Mouse (Mus musculus): ENCODE results near the gene Banp. TPM values are rescaled to one million over a fixed set of nuclear protein-coding genes. Genes with fewer than 3 reads are reported as not detected.

Gene Banp
- polyA plus RNA-seq, 1 experiment from 2014 or later, result 53.4 TPM

DNA sequence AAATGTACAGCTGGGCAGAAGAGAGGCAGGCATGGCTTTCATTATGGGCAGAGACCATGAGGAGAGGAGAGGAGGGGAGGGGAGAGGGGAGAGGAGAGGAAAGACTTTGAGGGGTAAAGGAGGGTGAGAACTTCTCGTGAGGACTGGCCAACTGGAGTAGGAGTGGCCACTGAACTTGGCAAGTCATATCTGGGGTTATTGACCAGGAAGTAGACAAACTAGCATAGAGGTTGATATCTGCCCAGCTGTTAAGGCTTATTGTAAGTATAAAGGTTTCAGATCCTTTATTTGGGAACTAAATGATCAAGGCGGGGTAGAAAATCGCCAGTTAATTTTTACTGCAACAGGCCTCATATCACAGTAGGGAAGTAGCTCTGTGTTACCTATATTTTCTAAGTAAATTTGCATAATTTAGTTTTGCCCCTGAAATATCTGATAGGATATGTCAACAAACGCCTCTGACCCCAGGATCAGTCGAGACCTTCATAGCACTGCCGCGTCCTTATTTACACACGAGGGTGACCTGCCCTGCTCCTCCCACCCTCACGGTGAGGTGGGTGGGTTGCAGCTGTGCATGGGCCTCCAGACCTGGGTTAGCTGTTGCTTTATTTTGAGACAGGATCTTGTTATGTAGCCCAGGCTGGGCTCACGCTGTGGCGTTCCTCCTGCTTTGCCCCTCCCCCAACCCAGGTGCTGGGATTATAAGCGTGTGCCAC is 113.1 kb downstream of the Banp start:
- no peak overlapping the region for H3K27ac ChIP-seq (ENCODE audit: low read depth, low read length)
- no peak overlapping the region for H3K4me2 ChIP-seq
- H3K36me3 ChIP-seq (ENCODE audit: control insufficient read depth, insufficient read depth, low read length), result no peaks in the 10 kb centered on the region
- DNase-seq (ENCODE audit: low spot score, missing footprints), result no peak
- H3K4me3 ChIP-seq (ENCODE audit: low read depth, low read length), result no peak overlapping the region
- H3K9ac ChIP-seq (ENCODE audit: low read length), result no peak overlapping the region
- 82% methylated on average over 12 of the region's 12 CpGs for WGBS
- no peaks in the 10 kb centered on the region for H3K27me3 ChIP-seq (ENCODE audit: control insufficient read depth, insufficient read depth, low read length)
- ATAC-seq (ENCODE audit: low FRiP score), result no peak
- no peaks in the 10 kb centered on the region; the same call in 1 of the 2 replicates for H3K4me1 ChIP-seq (ENCODE audit: control insufficient read depth, insufficient read depth, low read length)
- H3K9me3 ChIP-seq (ENCODE audit: control insufficient read depth, low read length), result no peaks in the 10 kb centered on the region

DNA sequence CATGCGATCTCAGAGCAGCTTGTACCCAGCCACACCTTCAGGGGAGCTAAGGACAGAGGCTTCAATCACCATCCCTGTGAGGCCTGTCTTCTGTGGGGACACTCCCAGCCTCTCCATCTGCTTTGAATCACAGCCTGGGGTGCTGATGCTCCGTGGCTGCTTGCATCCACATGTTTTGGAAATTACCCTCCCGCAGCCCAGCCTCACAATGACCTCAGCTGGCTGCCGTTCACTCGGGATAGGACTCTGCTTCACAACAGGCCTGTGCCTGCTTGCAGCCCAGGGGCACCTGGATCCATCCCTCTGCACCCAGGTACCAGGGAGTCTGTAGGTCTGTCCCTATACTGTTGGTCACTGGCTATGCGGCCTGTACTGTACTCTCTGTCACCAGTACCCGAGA is 114.8 kb downstream of the Banp start:
- no peaks in the 10 kb centered on the region for H3K36me3 ChIP-seq (ENCODE audit: control insufficient read depth, insufficient read depth, low read length)
- no peak overlapping the region for H3K4me2 ChIP-seq
- 68% methylated on average over 7 of the region's 7 CpGs for WGBS
- no peaks in the 10 kb centered on the region; the same call in 1 of the 2 replicates for H3K4me1 ChIP-seq (ENCODE audit: control insufficient read depth, insufficient read depth, low read length)
- H3K4me3 ChIP-seq (ENCODE audit: low read depth, low read length), result no peak overlapping the region
- no peak for ATAC-seq (ENCODE audit: low FRiP score)
- H3K27ac ChIP-seq (ENCODE audit: low read depth, low read length), result no peak overlapping the region
- no peak overlapping the region for H3K9ac ChIP-seq (ENCODE audit: low read length)
- H3K27me3 ChIP-seq (ENCODE audit: control insufficient read depth, insufficient read depth, low read length), result no peaks in the 10 kb centered on the region
- no peaks in the 10 kb centered on the region for H3K9me3 ChIP-seq (ENCODE audit: control insufficient read depth, low read length)
- DNase-seq (ENCODE audit: low spot score, missing footprints), result no peak

DNA sequence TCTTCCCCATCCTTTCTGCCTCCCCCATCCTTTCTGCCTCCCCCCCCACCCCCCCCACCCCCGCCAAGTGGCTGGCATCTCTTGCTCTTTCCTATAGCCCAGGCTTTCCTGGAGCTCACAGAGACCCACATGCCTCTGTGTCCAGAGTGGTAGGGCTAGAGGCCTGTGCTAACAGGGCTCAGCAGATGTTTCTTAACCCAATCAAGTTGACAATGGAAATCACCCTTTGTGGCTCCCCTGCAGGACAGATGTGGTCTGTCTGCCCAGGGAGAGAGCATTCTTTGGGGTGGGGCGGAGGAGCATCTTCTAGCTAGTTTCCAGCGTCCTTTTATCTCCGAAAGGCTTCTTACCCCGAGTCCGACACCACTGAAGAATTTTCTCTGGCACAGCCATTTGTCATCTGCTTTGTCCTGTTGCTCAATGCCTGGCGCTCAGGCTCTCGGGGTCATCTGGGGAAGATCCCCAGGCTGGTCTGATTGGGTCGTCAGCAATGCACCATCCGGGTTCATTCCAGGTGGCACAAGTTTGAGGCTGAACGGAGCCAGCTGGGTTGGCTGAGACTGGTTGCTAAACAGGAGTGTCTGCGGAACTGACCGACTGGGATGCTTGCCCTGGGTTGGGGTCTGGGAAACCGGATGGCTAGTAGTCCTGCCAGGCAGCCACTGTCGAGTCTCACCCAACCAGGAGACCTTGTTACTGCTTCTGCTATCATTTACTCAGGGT is 118.4 kb downstream of the Banp start:
- ATAC-seq (ENCODE audit: low FRiP score) (no peak), DNase-seq (ENCODE audit: low spot score, missing footprints) (no peak)
- no peaks in the 10 kb centered on the region for H3K4me1 ChIP-seq (ENCODE audit: control insufficient read depth, insufficient read depth, low read length)
- no peaks in the 10 kb centered on the region for H3K9me3 ChIP-seq (ENCODE audit: control insufficient read depth, low read length)
- no peak overlapping the region for H3K4me3 ChIP-seq (ENCODE audit: low read depth, low read length)
- WGBS, result 79% methylated on average over 15 of the region's 15 CpGs
- H3K27me3 ChIP-seq (ENCODE audit: control insufficient read depth, insufficient read depth, low read length), result no peaks in the 10 kb centered on the region
- H3K36me3 ChIP-seq (ENCODE audit: control insufficient read depth, insufficient read depth, low read length), result no peaks in the 10 kb centered on the region
- no peak overlapping the region for H3K4me2 ChIP-seq
- no peak overlapping the region for H3K9ac ChIP-seq (ENCODE audit: low read length)
- no peak overlapping the region for H3K27ac ChIP-seq (ENCODE audit: low read depth, low read length)

DNA sequence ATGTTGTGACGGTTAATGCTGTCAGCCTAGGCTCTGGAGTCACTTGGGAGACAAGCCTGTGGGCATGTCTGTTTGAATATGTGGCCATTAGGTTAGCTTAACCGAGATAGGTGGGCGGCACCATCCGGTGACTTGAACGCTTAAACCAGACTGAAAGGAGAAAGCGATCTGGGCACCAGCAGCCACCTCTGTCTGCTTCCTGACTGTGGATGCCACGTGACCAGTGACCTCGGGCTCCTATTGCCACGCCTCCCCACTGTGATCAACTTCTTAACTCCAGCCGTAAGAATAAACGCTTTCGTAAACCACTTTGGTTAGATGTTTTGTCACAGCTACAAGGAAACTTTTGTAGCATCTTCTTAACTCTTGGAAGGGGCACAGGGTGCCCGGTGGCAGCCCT is 119.1 kb downstream of the Banp start:
- H3K27ac ChIP-seq (ENCODE audit: low read depth, low read length), result no peak overlapping the region
- no peaks in the 10 kb centered on the region for H3K27me3 ChIP-seq (ENCODE audit: control insufficient read depth, insufficient read depth, low read length)
- no peak overlapping the region for H3K9ac ChIP-seq (ENCODE audit: low read length)
- H3K9me3 ChIP-seq (ENCODE audit: control insufficient read depth, low read length), result no peaks in the 10 kb centered on the region
- no peaks in the 10 kb centered on the region for H3K36me3 ChIP-seq (ENCODE audit: control insufficient read depth, insufficient read depth, low read length)
- H3K4me1 ChIP-seq (ENCODE audit: control insufficient read depth, insufficient read depth, low read length), result no peaks in the 10 kb centered on the region
- H3K4me2 ChIP-seq, result no peak overlapping the region
- ATAC-seq (ENCODE audit: low FRiP score) (no peak), DNase-seq (ENCODE audit: low spot score, missing footprints) (no peak)
- 83% methylated on average over 13 of the region's 13 CpGs for WGBS
- no peak overlapping the region for H3K4me3 ChIP-seq (ENCODE audit: low read depth, low read length)

DNA sequence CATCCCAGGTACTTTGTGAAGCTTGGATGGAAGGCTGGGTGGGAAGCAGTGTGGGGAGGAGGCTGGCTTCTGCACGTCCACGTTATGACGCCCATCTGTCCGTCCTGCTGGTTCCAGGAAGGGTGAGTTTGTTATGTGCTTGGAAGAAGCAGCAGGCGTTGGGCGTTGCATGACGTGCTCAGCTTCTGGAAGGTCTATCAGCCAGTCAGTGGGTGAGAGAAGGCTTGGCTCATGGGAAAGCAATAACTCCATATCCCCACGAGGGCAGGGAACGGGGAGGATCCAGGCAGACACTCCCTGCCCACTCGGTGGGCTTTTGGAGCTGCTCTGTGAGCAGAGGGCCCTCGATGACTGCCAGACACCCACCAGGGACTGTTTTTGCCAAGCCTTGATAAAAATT is 119.7 kb downstream of the Banp start:
- Histone ChIP-seq H3K9ac (ENCODE audit: low read length) (no peak overlapping the region), H3K9me3 (ENCODE audit: control insufficient read depth, low read length) (no peaks in the 10 kb centered on the region), H3K4me3 (ENCODE audit: low read depth, low read length) (no peak overlapping the region), H3K4me2 (no peak overlapping the region), H3K4me1 (ENCODE audit: control insufficient read depth, insufficient read depth, low read length) (no peaks in the 10 kb centered on the region), H3K27me3 (ENCODE audit: control insufficient read depth, insufficient read depth, low read length) (no peaks in the 10 kb centered on the region), H3K36me3 (ENCODE audit: control insufficient read depth, insufficient read depth, low read length) (no peaks in the 10 kb centered on the region), H3K27ac (ENCODE audit: low read depth, low read length) (no peak overlapping the region)
- DNase-seq (ENCODE audit: low spot score, missing footprints) (no peak), ATAC-seq (ENCODE audit: low FRiP score) (no peak)
- 84% methylated on average over 11 of the region's 11 CpGs for WGBS

DNA sequence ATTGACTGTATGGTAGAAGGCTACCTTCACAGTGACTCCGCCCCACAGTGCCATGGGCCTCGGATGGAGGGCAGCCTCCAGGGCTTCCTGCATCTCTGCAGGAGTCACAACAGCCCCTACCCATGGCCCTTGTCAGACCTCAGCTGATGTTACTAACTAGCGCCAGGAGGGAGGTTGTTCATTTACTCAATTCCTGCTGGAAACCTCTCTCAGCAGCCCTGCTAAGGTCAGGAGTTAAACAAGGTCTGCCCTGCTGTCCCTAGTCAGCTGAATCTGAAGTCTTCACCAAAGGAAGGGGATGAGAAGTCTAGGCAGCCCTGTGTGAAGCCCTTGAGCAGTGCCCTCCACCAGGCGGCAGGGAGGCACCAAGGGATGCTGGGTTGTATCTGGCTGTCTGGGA is 121.6 kb downstream of the Banp start:
- Histone ChIP-seq H3K36me3 (ENCODE audit: control insufficient read depth, insufficient read depth, low read length) (no peaks in the 10 kb centered on the region), H3K27ac (ENCODE audit: low read depth, low read length) (no peak overlapping the region), H3K9me3 (ENCODE audit: control insufficient read depth, low read length) (no peaks in the 10 kb centered on the region), H3K4me3 (ENCODE audit: low read depth, low read length) (no peak overlapping the region), H3K9ac (ENCODE audit: low read length) (no peak overlapping the region), H3K27me3 (ENCODE audit: control insufficient read depth, insufficient read depth, low read length) (no peaks in the 10 kb centered on the region), H3K4me1 (ENCODE audit: control insufficient read depth, insufficient read depth, low read length) (0 out of 2 replicates have a peak, but pooled peaks cover 2% of the 10 kb centered on the region), H3K4me2 (no peak overlapping the region)
- WGBS, result 66% methylated on average over 4 of the region's 4 CpGs
- ATAC-seq (ENCODE audit: low FRiP score), result no peak
- DNase-seq (ENCODE audit: low spot score, missing footprints), result no peak

DNA sequence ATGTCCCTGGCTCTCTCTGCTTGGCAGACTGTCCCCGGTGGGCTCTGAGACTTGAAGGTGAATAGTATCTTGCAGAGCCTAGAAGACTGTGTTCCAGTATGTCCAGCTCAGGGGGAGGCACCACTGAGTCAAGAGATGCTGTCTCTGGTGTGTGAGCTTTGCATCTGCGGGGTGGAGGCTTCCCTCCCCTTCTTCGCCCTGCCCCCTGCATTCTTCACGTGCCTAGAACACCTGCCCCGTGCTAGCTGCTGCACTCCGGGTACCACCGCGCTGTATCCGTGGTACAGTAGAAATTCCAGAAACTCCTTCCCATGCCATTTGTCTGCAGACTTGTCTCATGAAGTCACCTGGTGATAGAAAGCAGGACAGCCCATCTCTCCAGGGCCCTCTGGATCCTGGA is 124.4 kb downstream of the Banp start:
- no peaks in the 10 kb centered on the region for H3K36me3 ChIP-seq (ENCODE audit: control insufficient read depth, insufficient read depth, low read length)
- ATAC-seq (ENCODE audit: low FRiP score), result no peak

DNA sequence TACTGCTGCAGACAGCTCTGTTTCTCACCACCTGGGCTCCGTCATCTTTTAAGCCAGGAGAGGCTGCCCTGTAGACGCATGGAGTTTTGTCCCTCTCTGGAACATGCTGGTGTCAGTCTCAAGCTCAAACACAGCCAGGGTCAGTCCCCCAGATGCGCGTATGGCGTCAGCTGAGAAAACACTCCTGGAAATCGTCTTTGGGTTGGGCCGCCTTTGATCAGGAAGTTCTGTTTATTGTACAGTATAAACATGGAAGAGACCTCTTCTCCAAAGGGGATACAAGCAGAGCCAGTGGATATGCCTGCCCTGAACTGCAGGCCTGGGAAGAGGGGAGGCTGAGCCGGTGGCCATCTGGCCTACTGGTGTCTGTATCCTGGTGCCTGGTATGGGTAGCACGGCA is 124.9 kb downstream of the Banp start:
- Histone ChIP-seq H3K27me3 (ENCODE audit: control insufficient read depth, insufficient read depth, low read length) (no peaks in the 10 kb centered on the region), H3K4me1 (ENCODE audit: control insufficient read depth, insufficient read depth, low read length) (peaks cover 5% of the 10 kb centered on the region; the same call in 1 of the 2 replicates), H3K4me3 (ENCODE audit: low read depth, low read length) (no peak overlapping the region), H3K4me2 (no peak overlapping the region), H3K9me3 (ENCODE audit: control insufficient read depth, low read length) (no peaks in the 10 kb centered on the region), H3K9ac (ENCODE audit: low read length) (no peak overlapping the region), H3K27ac (ENCODE audit: low read depth, low read length) (no peak overlapping the region), H3K36me3 (ENCODE audit: control insufficient read depth, insufficient read depth, low read length) (no peaks in the 10 kb centered on the region)
- DNase-seq (ENCODE audit: low spot score, missing footprints) (no peak), ATAC-seq (ENCODE audit: low FRiP score) (no peak)
- WGBS, result 88% methylated on average over 9 of the region's 9 CpGs

More for the DNA sequence above, 124.4 kb downstream of the Banp start:
- 81% methylated on average over 9 of the region's 9 CpGs for WGBS
- H3K4me3 ChIP-seq (ENCODE audit: low read depth, low read length), result no peak overlapping the region
- no peak overlapping the region for H3K27ac ChIP-seq (ENCODE audit: low read depth, low read length)
- H3K4me1 ChIP-seq (ENCODE audit: control insufficient read depth, insufficient read depth, low read length), result peaks cover 5% of the 10 kb centered on the region; the same call in 1 of the 2 replicates
- H3K27me3 ChIP-seq (ENCODE audit: control insufficient read depth, insufficient read depth, low read length), result no peaks in the 10 kb centered on the region
- DNase-seq (ENCODE audit: low spot score, missing footprints), result no peak
- no peak overlapping the region for H3K4me2 ChIP-seq
- no peaks in the 10 kb centered on the region for H3K9me3 ChIP-seq (ENCODE audit: control insufficient read depth, low read length)
- H3K9ac ChIP-seq (ENCODE audit: low read length), result no peak overlapping the region

DNA sequence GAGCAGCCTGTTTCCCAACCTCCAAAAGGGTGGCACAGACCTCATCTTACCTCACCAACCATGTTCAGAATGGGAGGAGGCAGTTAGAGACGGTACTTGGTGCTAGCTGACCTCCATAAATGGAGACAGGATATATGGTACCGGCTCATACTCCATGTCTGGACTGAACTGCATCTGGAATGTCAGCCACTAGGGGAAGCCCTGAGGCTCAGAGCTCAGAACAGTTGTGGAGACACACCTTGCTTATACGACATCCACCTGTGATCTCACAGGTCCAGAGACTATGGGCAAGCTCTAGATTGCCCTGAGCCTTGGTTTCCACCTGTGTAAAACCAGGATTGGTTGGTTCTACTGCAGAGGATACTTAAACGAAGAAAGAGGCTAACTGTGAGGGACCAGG is 125.4 kb downstream of the Banp start:
- ATAC-seq (ENCODE audit: low FRiP score), result no peak
- no peaks in the 10 kb centered on the region for H3K36me3 ChIP-seq (ENCODE audit: control insufficient read depth, insufficient read depth, low read length)
- DNase-seq (ENCODE audit: low spot score, missing footprints), result no peak
- 84% methylated on average over 4 of the region's 4 CpGs for WGBS
- H3K27ac ChIP-seq (ENCODE audit: low read depth, low read length), result no peak overlapping the region
- no peaks in the 10 kb centered on the region for H3K9me3 ChIP-seq (ENCODE audit: control insufficient read depth, low read length)
- no peaks in the 10 kb centered on the region for H3K27me3 ChIP-seq (ENCODE audit: control insufficient read depth, insufficient read depth, low read length)
- no peak overlapping the region for H3K9ac ChIP-seq (ENCODE audit: low read length)
- H3K4me1 ChIP-seq (ENCODE audit: control insufficient read depth, insufficient read depth, low read length), result peaks cover 5% of the 10 kb centered on the region; the same call in 1 of the 2 replicates
- H3K4me2 ChIP-seq, result no peak overlapping the region
- H3K4me3 ChIP-seq (ENCODE audit: low read depth, low read length), result no peak overlapping the region
